Mouse (Mus musculus) embryonic facial prominence, embryonic 11.5 days (tissue): ENCODE measurements around the gene Sh2b3. TPM values are rescaled to one million over a fixed set of nuclear protein-coding genes. Genes with fewer than 3 reads are reported as not detected.

Source experiments
- ATAC-seq: fragments of 200-750 bp; cut with Nextera tagmentation; replicated peaks from 2 replicates; pipeline ENCODE4 v1.8.0; 2017; ENCODE audit warnings: low read depth; ENCODE audit not compliant: insufficient number of reproducible peaks, low FRiP score, low TSS enrichment
- DNase-seq: peaks from one replicate; pipeline ENCODE4 v3.0.0-alpha.2; 2015; ENCODE audit warnings: low spot score
- H3K27ac ChIP-seq: fragments of 300-500 bp; sonication (generic); replicated peaks from 2 replicates; pipeline ENCODE4 v1.5.1; 2014; ENCODE audit warnings: mild to moderate bottlenecking, low read depth, low read length, control low read depth
- H3K27me3 ChIP-seq: fragments of 300-500 bp; sonication (generic); 2 replicates; pipeline ENCODE4 v1.6.1; 2014; ENCODE audit warnings: mild to moderate bottlenecking, low read length, moderate library complexity, mixed read lengths; ENCODE audit not compliant: control insufficient read depth, insufficient read depth
- H3K36me3 ChIP-seq: fragments of 300-500 bp; sonication (generic); replicated peaks from 2 replicates; pipeline ENCODE4 v1.6.1; 2014; ENCODE audit warnings: low read depth, mild to moderate bottlenecking, low read length, moderate library complexity, mixed read lengths; ENCODE audit not compliant: control insufficient read depth, insufficient read depth
- H3K4me1 ChIP-seq: fragments of 300-500 bp; sonication (generic); 2 replicates; pipeline ENCODE4 v1.6.1; 2014; ENCODE audit warnings: low read length, mixed read lengths; ENCODE audit not compliant: control insufficient read depth, insufficient read depth
- H3K4me2 ChIP-seq: fragments of 300-500 bp; sonication (generic); 2 replicates; pipeline ENCODE4 v1.6.1; 2014; ENCODE audit warnings: low read depth, mild to moderate bottlenecking, control low read depth, low read length, moderate library complexity
- H3K4me3 ChIP-seq: fragments of 300-500 bp; sonication (generic); 2 replicates; pipeline ENCODE4 v1.5.1; 2014; ENCODE audit warnings: low read depth, low read length, control low read depth
- H3K9ac ChIP-seq: fragments of 300-500 bp; sonication (generic); replicated peaks from 2 replicates; pipeline ENCODE4 v1.6.1; 2014; ENCODE audit warnings: mild to moderate bottlenecking, control low read depth, low read length
- H3K9me3 ChIP-seq: fragments of 300-500 bp; sonication (generic); replicated peaks from 2 replicates; pipeline ENCODE4 v1.6.1; 2016; ENCODE audit warnings: mild to moderate bottlenecking, low read length, inconsistent platforms, mixed read lengths; ENCODE audit not compliant: control insufficient read depth
- WGBS: fragments of 180-500 bp; shearing (Covaris S2); extraction: QIAGEN DNeasy Blood & Tissue Kit; methylation state at CpG from one replicate; pipeline ENCODE4 v1.1.7; 2014; 5-methylcytosine and 5-hydroxymethylcytosine counted together
- polyA plus RNA-seq: library from polyadenylated mRNA; unstranded; fragments of >200 nt; fragmentation: Nextera tagmentation; extraction: Ambion mirVana; gene quantifications from 2 replicates; pipeline ENCODE4 v1.2.1, GENCODE M21; 2014

Sh2b3 gene
- polyA plus RNA-seq, 1 experiment from 2014 or later, result 7.8 TPM

DNA sequence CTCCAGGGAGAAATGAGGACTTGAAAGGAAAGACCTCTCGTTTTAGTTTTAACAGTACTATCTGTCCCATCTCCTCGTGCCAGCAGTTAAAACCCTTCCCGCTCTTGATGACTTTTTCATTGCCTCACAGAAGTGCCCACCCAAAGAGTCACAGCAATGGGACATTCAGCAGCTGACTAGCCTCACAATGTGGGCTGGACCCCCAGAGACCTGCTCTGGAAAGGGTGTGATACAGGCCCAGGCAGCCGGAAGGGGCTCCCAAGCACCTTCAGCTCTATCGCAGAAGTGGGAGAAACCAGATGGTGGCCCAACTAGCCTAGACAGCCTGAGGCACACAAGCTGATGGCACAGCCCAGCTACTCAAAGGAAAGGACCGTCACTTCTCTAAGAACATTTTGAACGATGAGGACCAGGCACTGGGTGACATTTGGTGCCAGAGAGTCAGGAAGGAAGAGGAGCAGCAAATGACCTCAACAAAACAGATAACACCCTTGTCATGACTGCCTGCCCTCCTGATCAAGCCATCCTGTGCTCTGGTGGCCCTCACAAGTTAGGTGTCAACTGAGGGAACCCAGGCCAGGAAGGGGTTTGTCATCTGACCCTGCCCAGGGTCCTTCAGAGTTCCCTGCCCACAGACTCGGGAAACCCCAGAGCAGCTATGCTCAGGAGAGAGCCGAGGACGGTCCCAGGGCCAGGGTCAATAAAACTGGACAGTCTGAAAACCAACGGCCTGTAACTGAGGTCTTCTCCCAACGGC lies 2.3 kb downstream of the Sh2b3 start:
- peaks cover 21% of the 10 kb centered on the region; the same call in 1 of the 2 replicates for H3K27me3 ChIP-seq
- WGBS, result 51% methylated on average over 12 of the region's 12 CpGs
- H3K27ac ChIP-seq, result no peak overlapping the region
- peak overlapping the region; percentile 74 for H3K4me3 ChIP-seq
- DNase-seq (no peak), ATAC-seq (no peak)
- peak overlapping the region; percentile 96 for H3K4me2 ChIP-seq
- no peaks in the 10 kb centered on the region for H3K36me3 ChIP-seq
- no peaks in the 10 kb centered on the region for H3K9me3 ChIP-seq
- H3K4me1 ChIP-seq, result peaks cover 12% of the 10 kb centered on the region
- peak overlapping the region; percentile 38; the same call in 1 of the 2 replicates for H3K9ac ChIP-seq

DNA sequence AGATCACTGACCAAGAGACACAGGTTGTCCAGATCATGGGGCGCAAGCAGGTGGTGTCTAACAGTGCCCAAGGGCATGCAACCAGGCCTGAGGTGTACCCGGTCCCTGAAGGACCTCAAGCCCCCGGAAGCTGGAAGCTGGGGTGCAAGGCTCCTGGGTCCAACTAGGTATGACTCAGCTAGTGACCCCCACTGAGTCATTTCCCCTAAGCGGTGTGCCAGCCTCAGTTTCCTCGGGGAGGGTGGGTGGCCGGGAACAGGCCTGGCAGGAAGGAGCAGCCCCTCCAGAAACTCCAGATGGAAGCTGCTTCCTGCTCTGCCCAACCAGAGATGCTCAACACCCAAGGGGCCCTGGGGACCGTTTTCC lies 3.2 kb downstream of the Sh2b3 start:
- ATAC-seq (no peak), DNase-seq (no peak)
- H3K27me3 ChIP-seq, result peaks cover 24% of the 10 kb centered on the region
- H3K4me3 ChIP-seq, result no peak overlapping the region
- H3K9me3 ChIP-seq, result no peaks in the 10 kb centered on the region
- no peak overlapping the region; the same call in 1 of the 2 replicates for H3K4me2 ChIP-seq
- no peak overlapping the region for H3K27ac ChIP-seq
- no peaks in the 10 kb centered on the region for H3K36me3 ChIP-seq
- H3K9ac ChIP-seq, result no peak overlapping the region
- H3K4me1 ChIP-seq, result peaks cover 12% of the 10 kb centered on the region
- 74% methylated on average over 7 of the region's 7 CpGs for WGBS

DNA sequence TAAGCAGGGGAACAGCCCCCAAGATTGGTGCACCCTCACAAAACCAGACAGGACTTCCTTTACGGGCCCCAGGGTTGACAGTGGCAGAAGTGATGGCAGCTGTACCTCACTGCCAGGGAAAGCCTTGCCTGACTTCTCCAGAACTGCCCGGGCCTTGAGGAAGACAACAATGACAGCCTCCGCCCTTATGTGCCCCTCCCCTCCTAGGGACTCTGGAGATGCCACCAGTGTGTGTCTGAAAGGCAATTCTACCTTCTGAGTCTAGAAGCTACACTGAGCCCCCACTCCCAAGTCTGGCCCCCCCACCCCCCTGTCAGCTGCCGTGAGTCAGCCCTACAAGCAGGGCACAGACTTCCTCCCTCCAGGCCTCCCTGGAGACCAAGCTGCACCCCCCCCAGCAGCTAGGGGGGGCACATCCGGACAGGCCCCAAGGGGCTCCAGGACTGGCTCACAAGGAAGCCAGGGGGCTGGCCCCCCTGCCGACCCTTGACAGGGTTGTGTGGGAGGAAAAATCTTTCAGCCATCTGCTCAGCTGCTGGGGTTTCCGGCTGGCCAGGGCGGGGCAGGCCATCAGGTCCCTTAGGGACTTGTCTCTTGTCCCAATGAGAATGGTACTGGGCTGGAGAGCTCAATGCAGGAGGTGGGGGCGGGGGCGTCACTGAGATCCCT lies 3.7 kb downstream of the Sh2b3 start:
- H3K36me3 ChIP-seq, result no peaks in the 10 kb centered on the region
- peaks cover 20% of the 10 kb centered on the region for H3K27me3 ChIP-seq
- H3K9me3 ChIP-seq, result no peaks in the 10 kb centered on the region
- no peak overlapping the region for H3K9ac ChIP-seq
- no peak overlapping the region for H3K27ac ChIP-seq
- WGBS, result 42% methylated on average over 10 of the region's 10 CpGs
- DNase-seq, result no peak
- H3K4me2 ChIP-seq, result no peak overlapping the region
- no peak overlapping the region for H3K4me3 ChIP-seq
- no peak for ATAC-seq
- peaks cover 11% of the 10 kb centered on the region for H3K4me1 ChIP-seq

DNA sequence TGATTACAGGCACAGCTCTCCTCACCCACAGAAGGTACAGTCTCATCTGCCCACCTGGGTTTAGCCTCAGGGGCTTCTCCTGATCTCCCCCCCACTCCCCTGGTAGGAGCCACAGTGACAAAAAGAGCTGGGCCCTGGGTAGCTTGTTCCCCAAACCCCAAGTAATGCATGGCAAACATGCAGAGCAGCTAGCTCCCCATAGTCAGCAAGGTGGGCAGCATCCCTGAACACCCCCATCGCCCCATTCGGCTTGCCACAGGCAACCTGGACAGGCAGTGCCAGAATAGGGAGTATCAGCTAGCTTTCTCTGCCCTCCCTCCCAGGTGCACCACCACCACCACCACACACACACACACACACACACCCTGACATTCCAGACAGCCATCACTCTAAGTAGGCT lies 4.3 kb downstream of the Sh2b3 start:
- Histone ChIP-seq H3K4me3 (no peak overlapping the region), H3K27ac (no peak overlapping the region), H3K9ac (no peak overlapping the region), H3K4me2 (no peak overlapping the region), H3K27me3 (peaks cover 21% of the 10 kb centered on the region), H3K4me1 (peaks cover 12% of the 10 kb centered on the region), H3K9me3 (no peaks in the 10 kb centered on the region), H3K36me3 (no peaks in the 10 kb centered on the region)
- ATAC-seq (no peak), DNase-seq (no peak)
- 86% methylated on average over 2 of the region's 2 CpGs for WGBS

DNA sequence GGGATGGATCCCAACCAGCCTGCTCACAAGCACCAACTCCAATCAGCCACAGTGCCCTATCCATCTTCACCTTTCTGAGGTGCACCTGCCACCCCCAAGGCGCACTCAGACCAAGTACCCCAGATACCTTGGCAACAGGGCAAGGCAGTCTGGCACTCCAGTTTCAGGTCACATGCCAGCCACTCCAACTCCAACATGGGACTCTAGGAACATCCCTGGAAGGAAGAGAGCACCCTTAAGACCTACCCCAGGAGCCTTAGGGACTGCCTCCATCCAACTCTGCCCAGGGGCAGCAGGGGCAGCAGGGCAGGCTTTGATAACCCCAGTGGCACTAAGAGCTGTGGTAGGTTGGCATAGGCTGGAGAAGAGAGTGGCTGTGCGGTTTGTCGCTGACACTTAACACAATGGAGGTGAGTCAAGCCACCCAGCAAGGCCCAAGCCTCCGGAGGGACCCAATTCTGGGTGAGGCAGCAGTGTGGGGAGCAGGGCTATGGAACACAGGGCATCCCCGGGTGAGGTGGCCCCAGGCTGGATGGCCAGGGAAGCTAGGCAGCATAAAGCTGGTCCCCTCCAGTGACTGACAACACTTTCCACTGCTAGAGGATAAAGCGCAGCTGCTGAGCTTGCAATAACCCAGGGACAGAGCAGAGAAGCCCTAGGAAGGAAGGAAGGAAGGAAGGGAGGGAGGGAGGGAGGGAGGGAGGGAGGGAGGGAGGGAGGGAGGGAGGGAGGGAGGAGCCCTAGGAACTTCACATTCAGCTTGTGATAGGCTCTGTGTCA lies 4.9 kb downstream of the Sh2b3 start:
- H3K4me1 ChIP-seq, result peaks cover 12% of the 10 kb centered on the region; the same call in 1 of the 2 replicates
- no peaks in the 10 kb centered on the region for H3K36me3 ChIP-seq
- ATAC-seq (no peak), DNase-seq (no peak)
- WGBS, result 76% methylated on average over 6 of the region's 6 CpGs
- no peak overlapping the region for H3K27ac ChIP-seq
- H3K4me2 ChIP-seq, result no peak overlapping the region
- H3K4me3 ChIP-seq, result no peak overlapping the region
- peaks cover 16% of the 10 kb centered on the region for H3K27me3 ChIP-seq
- H3K9ac ChIP-seq, result no peak overlapping the region
- H3K9me3 ChIP-seq, result no peaks in the 10 kb centered on the region

DNA sequence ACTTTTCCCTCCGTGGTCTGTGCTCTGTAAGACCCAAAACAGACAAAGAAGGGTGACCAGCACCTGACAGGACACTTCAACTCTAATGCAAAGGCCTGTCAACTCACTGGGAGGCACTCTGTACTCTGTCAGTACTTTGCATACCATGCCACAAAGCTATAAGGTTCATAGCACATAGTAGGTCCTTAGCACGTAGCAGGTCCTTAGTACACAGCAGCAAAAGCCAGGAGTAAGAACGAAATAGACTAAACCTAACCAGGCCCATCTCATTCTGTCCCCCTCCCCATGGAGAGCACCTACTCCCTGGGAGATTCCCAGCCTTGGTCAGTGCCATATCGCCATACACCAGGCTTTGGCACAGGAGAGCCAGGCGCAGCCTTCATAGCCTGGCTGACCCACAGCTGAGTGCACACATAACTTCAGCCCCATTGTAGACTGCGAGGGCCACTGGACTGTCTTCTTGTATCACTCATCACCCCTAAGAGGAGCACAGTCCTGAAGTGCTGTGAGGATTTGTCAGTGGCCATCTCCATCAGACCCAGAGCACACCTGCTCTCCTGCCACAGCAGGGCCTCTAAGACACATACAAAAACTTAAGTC lies 6.3 kb downstream of the Sh2b3 start:
- no peak for ATAC-seq
- DNase-seq, result no peak
- Histone ChIP-seq H3K9me3 (no peaks in the 10 kb centered on the region), H3K27me3 (peaks cover 9% of the 10 kb centered on the region), H3K27ac (no peak overlapping the region), H3K4me3 (no peak overlapping the region), H3K9ac (no peak overlapping the region), H3K4me1 (peaks cover 9% of the 10 kb centered on the region; the same call in 1 of the 2 replicates), H3K36me3 (no peaks in the 10 kb centered on the region), H3K4me2 (no peak overlapping the region)
- 88% methylated on average over 6 of the region's 6 CpGs for WGBS

DNA sequence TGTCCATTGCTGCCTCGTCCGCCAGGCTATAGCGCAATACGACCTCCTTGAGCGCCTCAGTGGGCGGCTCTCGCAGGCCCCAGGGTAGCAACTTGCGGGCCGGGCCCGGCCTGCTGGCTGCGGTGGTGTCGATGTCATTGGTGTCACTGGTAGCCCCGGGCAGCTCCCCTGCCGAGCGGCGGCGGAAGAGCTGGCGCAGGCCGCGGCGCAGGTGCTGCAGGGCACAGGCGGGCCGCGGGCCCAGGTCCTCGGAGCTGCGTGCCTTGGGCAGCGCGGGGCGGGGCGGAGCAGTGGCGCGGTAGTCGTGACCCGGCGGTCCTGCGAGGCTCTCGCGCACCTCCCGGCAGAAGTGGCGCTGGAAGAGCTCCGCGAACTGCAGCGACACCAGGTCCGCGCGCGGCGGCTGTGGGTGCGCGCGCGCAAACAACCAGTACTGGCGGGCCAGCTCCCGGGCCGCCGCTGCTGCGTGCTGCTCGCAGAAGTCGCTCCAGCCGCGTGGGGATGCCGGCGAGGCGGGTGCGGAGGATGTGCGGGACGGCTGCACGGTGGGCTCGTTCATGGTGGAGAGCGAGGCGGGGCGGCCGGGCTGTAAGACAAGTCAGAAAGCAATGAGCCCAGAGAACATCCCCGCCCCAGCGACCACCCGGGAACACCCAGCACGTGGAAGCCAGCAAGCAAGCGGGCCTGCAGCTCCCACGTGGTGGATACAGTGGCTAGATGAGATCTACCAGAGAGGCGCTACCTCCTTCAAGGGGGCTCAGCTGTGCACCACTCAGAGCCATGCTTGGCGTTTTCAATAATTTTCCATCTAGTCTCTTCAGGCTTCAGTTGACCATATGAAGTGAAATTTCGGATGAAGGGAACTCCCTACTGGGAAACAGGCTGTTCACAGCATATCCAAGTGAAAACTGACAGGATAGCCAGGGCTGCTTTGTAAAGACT lies 8.7 kb downstream of the Sh2b3 start:
- H3K36me3 ChIP-seq, result no peaks in the 10 kb centered on the region
- H3K9me3 ChIP-seq, result no peaks in the 10 kb centered on the region
- peaks cover 9% of the 10 kb centered on the region for H3K27me3 ChIP-seq
- H3K27ac ChIP-seq, result no peak overlapping the region
- H3K4me3 ChIP-seq, result peak overlapping the region; percentile 42
- WGBS, result 5% methylated on average over 63 of the region's 82 CpGs
- ATAC-seq (0 out of 2 replicates have a peak, but pooled peaks have one; percentile 18), DNase-seq (peak; percentile 43)
- H3K9ac ChIP-seq, result peak overlapping the region; percentile 58
- H3K4me2 ChIP-seq, result peak overlapping the region; percentile 78
- peaks cover 4% of the 10 kb centered on the region; the same call in 1 of the 2 replicates for H3K4me1 ChIP-seq
